Mouse (Mus musculus): Measurements from ENCODE around the gene Wbp1.

The Wbp1 gene

GRCm38 (mm10) chr6:83084477-83084876 lies 36.9 kb downstream of the Wbp1 start:
- no peak for DNase-seq (ENCODE audit: extremely low read depth, low read depth)

DNA sequence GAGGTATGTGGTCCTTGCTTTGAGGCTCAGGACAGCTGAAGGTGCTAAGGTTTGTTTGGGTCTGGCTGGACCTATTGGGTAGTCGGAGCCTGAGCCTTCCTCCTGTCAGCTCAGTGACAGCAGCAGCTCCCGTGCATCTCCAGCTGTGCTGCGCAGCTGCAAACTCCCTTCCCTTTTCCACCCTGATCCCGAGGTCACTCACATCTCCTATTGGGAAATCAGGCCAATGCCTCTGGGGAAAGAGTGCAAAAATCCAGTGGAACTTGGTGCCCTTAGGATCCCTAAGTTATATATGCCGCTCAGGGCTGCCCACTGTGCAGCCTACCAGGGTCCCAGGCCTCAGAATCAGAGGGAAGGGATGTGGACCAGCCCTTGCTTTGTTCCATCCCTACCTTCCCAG lies 37.9 kb downstream of the Wbp1 start:
- DNase-seq (ENCODE audit: extremely low read depth, low read depth), result no peak

DNA sequence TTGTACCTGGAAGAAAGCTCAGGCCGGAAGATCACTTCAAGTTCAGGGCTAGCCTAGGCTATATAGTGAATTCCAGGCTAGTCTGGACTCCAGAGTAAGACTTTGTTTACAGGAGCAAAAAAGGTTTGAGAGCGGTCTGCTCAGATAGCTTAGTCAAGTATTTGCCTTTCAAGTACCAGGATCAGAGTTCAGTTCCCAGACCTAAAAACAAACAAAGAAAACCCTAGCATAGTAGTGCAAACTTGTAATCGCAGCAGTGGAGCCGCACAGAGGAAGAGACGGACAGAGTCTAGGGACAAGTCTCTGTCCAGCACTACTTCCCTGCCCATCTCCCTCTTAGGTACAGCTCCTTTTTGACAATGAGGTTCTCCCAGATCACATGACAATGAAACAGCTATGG lies 41.1 kb downstream of the Wbp1 start:
- DNase-seq (ENCODE audit: extremely low read depth, low read depth), result no peak

DNA sequence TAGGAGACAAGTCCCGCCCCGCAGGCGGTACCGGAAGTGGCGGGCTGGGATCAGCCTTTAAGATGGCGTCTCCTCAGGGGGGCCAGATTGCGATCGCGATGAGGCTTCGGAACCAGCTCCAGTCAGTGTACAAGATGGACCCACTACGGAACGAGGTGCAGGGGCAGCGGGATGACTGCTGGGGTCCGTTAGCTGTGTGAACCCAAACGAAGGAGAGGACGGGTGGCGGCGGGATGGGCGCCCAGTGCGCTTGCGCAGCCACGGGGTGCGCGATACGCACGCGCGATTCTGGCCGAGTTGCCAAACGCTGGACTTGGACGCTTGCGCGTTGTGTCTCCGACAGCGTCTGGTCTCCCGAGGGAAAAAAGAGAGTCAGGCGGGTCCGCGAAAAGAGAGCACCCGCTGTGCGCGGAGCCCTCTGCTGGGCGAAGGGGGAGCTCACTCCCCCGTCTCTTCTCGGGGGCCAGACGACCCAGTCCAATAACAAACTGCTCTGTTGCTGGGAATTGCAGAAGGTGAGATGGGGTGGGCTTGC lies 43.0 kb downstream of the Wbp1 start:
- DNase-seq (ENCODE audit: extremely low read depth, low read depth), result peak; percentile 89

DNA sequence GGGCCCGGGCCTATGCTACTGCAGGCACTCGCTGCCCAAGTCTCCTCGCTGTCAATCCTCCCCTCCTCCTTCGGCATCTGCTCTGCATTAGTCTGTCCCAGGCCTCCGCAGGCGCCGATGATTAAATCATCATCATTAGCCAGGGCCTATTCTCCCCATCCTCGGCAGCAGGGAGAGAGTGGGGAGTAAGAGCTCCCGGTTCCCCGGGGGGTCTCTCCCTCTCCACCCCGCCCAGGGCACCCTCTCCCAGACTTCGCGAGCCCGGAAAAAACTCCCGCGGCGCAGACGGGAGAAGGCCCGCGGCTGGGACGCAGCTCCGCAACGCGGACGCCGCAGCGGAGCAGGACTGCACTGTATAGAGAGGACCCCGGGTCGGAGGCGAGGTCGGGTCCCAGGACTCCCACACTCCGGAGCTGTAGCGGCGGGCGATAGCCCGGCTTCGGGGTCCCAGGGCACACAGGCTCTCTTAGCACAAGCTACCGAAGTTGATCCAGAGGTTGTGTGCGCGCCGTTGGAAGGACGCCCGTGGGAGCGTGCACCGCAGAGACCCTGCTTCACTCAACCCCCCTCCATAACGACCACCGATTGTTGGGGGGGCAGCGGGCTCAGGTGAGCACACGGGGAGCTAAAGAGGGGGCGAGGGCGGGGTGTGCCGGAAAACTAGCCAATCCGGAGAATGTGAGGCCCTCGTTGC lies 43.6 kb downstream of the Wbp1 start, which contains the start of gene Pcgf1:
Pcgf1 (plus strand) TSS at position 240 of the 694 bp plus-strand sequence.
- DNase-seq (ENCODE audit: extremely low read depth, low read depth), result peak; percentile 15

GRCm38 (mm10) chr6:83074979-83075378 lies 46.4 kb downstream of the Wbp1 start:
- no peak for DNase-seq (ENCODE audit: extremely low read depth, low read depth)

GRCm38 (mm10) chr6:83071220-83071619 lies 50.1 kb downstream of the Wbp1 start:
- DNase-seq (ENCODE audit: extremely low read depth, low read depth), result no peak

GRCm38 (mm10) chr6:83070311-83071219 lies 50.8 kb downstream of the Wbp1 start:
- no peak for DNase-seq (ENCODE audit: extremely low read depth, low read depth)

DNA sequence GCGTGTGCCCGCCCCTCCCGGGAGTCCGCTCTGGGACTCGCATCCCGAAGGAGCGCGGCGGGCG lies 51.3 kb downstream of the Wbp1 start, which contains the start of gene Tlx2:
Tlx2 (minus strand) TSS at position 47 of the 64 bp plus-strand sequence.
- DNase-seq (ENCODE audit: extremely low read depth, low read depth), result no peak

- no peak for DNase-seq (ENCODE audit: extremely low read depth, low read depth)
These were observed 51.7 kb downstream of the Wbp1 start for GRCm38 (mm10) chr6:83069488-83070246.
